Mouse (Mus musculus) erythroblast, embryonic 14.5 days (primary cell): ENCODE measurements around the gene Sox9. TPM values are rescaled to one million over a fixed set of nuclear protein-coding genes. Genes with fewer than 3 reads are reported as not detected.

Experiments
- H3K27me3 ChIP-seq: 2 replicates; pipeline ENCODE4 v1.6.1; 2012; ENCODE audit warnings: inconsistent platforms; ENCODE audit not compliant: control insufficient read depth
- H3K36me3 ChIP-seq: 2 replicates; pipeline ENCODE4 v1.6.1; 2012; ENCODE audit warnings: mild to moderate bottlenecking, inconsistent platforms; ENCODE audit not compliant: control insufficient read depth
- H3K4me1 ChIP-seq: 2 replicates; pipeline ENCODE4 v1.6.1; 2012; ENCODE audit warnings: inconsistent platforms; ENCODE audit not compliant: control insufficient read depth
- H3K4me3 ChIP-seq: replicated peaks from 2 replicates; pipeline ENCODE3; 2012; ENCODE audit warnings: moderate library complexity, mild to moderate bottlenecking, inconsistent platforms
- H3K9me3 ChIP-seq: 2 replicates; pipeline ENCODE4 v1.6.1; 2012; ENCODE audit warnings: low read length, inconsistent platforms, mixed read lengths; ENCODE audit not compliant: control insufficient read depth
- GATA1 ChIP-seq: IDR thresholded peaks from 2 replicates; pipeline ENCODE4 v1.6.1; 2012; ENCODE audit warnings: low read length, inconsistent platforms, mixed read lengths
- TAL1 ChIP-seq: IDR thresholded peaks from 3 replicates; pipeline ENCODE4 v1.6.1; 2012; ENCODE audit warnings: low read length, inconsistent platforms, mixed read lengths
- polyA plus RNA-seq: library from polyadenylated mRNA; stranded (reverse); fragments of >175 nt; gene quantifications from 2 replicates; pipeline ENCODE4 v1.2.3, GENCODE M21; 2012

The Sox9 gene
- polyA plus RNA-seq, 1 experiment: not detected

GRCm38 (mm10) chr11:112788296-112788695 is 6.3 kb downstream of the Sox9 start:
- Histone ChIP-seq H3K27me3 (peaks cover 26% of the 10 kb centered on the region), H3K4me3 (no peak overlapping the region), H3K9me3 (peaks cover 9% of the 10 kb centered on the region), H3K4me1 (no peaks in the 10 kb centered on the region), H3K36me3 (no peaks in the 10 kb centered on the region)
- TF ChIP-seq TAL1: no peak
- TF ChIP-seq GATA1: no peak

GRCm38 (mm10) chr11:112796379-112796778 is 14.4 kb downstream of the Sox9 start:
- Histone ChIP-seq H3K36me3 (no peaks in the 10 kb centered on the region), H3K9me3 (peaks cover 27% of the 10 kb centered on the region), H3K4me1 (no peaks in the 10 kb centered on the region), H3K4me3 (no peak overlapping the region), H3K27me3 (no peaks in the 10 kb centered on the region)
- TF ChIP-seq TAL1 (no peak), GATA1 (no peak)

GRCm38 (mm10) chr11:112798831-112799382 is 16.9 kb downstream of the Sox9 start:
- no peak for TF ChIP-seq GATA1
- TF ChIP-seq TAL1: no peak
- Histone ChIP-seq H3K4me1 (no peaks in the 10 kb centered on the region), H3K9me3 (peaks cover 20% of the 10 kb centered on the region)

GRCm38 (mm10) chr11:112801189-112801818 is 19.3 kb downstream of the Sox9 start:
- Histone ChIP-seq H3K36me3 (no peaks in the 10 kb centered on the region), H3K27me3 (no peaks in the 10 kb centered on the region), H3K9me3 (peaks cover 15% of the 10 kb centered on the region), H3K4me3 (no peak overlapping the region), H3K4me1 (no peaks in the 10 kb centered on the region)
- no peak for TF ChIP-seq GATA1

More at GRCm38 (mm10) chr11:112798831-112799382, 16.9 kb downstream of the Sox9 start:
- Histone ChIP-seq H3K4me3 (no peak overlapping the region), H3K27me3 (no peaks in the 10 kb centered on the region), H3K36me3 (no peaks in the 10 kb centered on the region)

- peaks cover 3% of the 10 kb centered on the region; the same call in 1 of the 2 replicates for H3K27me3 ChIP-seq
- H3K4me3 ChIP-seq: no peak overlapping the region
- no peaks in the 10 kb centered on the region for H3K36me3 ChIP-seq
- no peak for TF ChIP-seq GATA1
- TF ChIP-seq TAL1: no peak
- no peaks in the 10 kb centered on the region for H3K9me3 ChIP-seq
- H3K4me1 ChIP-seq: no peaks in the 10 kb centered on the region
Observed at GRCm38 (mm10) chr11:112807838-112808506, 25.9 kb downstream of the Sox9 start.

GRCm38 (mm10) chr11:112810447-112811151 is 28.6 kb downstream of the Sox9 start:
- no peaks in the 10 kb centered on the region for H3K36me3 ChIP-seq
- H3K4me3 ChIP-seq: no peak overlapping the region
- no peaks in the 10 kb centered on the region for H3K9me3 ChIP-seq
- H3K27me3 ChIP-seq: peaks cover 3% of the 10 kb centered on the region; the same call in 1 of the 2 replicates
- TF ChIP-seq GATA1 (no peak), TAL1 (no peak)
- no peaks in the 10 kb centered on the region for H3K4me1 ChIP-seq

- peaks cover 3% of the 10 kb centered on the region; the same call in 1 of the 2 replicates for H3K27me3 ChIP-seq
- TF ChIP-seq TAL1: no peak
- TF ChIP-seq GATA1: no peak
- H3K9me3 ChIP-seq: no peaks in the 10 kb centered on the region
- H3K4me3 ChIP-seq: no peak overlapping the region
- H3K4me1 ChIP-seq: no peaks in the 10 kb centered on the region
- H3K36me3 ChIP-seq: no peaks in the 10 kb centered on the region
Observed at GRCm38 (mm10) chr11:112811152-112811871, 29.3 kb downstream of the Sox9 start.

- peaks cover 10% of the 10 kb centered on the region for H3K9me3 ChIP-seq
- no peaks in the 10 kb centered on the region for H3K4me1 ChIP-seq
- TF ChIP-seq TAL1: no peak
- no peak for TF ChIP-seq GATA1
Observed at GRCm38 (mm10) chr11:112817829-112818650, 36.0 kb downstream of the Sox9 start.

More at GRCm38 (mm10) chr11:112817829-112818650, 36.0 kb downstream of the Sox9 start:
- no peaks in the 10 kb centered on the region for H3K36me3 ChIP-seq
- no peaks in the 10 kb centered on the region for H3K27me3 ChIP-seq
- no peak overlapping the region for H3K4me3 ChIP-seq
